Mouse (Mus musculus): ENCODE measurements around the gene Glrp1. TPM values are rescaled to one million over a fixed set of nuclear protein-coding genes. Genes with fewer than 3 reads are reported as not detected.
A peak's percentile ranks its signal among the peaks of the same experiment; 100 is the strongest.

The Glrp1 gene
- not detected in 2 replicates for polyA plus RNA-seq (2014; fragmentation: Nextera tagmentation; extraction: Ambion mirVana)

- Histone ChIP-seq H3K36me3 (ENCODE audit: control insufficient read depth, insufficient read depth, low read length) (no peaks in the 10 kb centered on the region), H3K4me3 (ENCODE audit: low read depth, low read length) (no peak within 1 kb of the TSS), H3K9me3 (ENCODE audit: control insufficient read depth, low read length) (no peaks in the 10 kb centered on the region), H3K27ac (ENCODE audit: low read depth, low read length) (no peak within 1 kb of the TSS), H3K9ac (ENCODE audit: low read length) (no peak within 1 kb of the TSS), H3K4me1 (ENCODE audit: control insufficient read depth, insufficient read depth, low read length) (no peaks in the 10 kb centered on the region; the same call in 1 of the 2 replicates), H3K4me2 (ENCODE audit: low read depth) (no peak within 1 kb of the TSS), H3K27me3 (ENCODE audit: control insufficient read depth, insufficient read depth, low read length) (no peaks in the 10 kb centered on the region)
- no peak for ATAC-seq (ENCODE audit: insufficient read depth, low FRiP score, low TSS enrichment)
- DNase-seq (ENCODE audit: low spot score) = no peak
- WGBS = 80% methylated on average over 8 of the region's 8 CpGs
These were observed at the start of gene Glrp1 for GRCm38 (mm10) chr1:88509789-88510188. Gene Glrp1, minus strand, starts transcription at chr1:88510066.

DNA sequence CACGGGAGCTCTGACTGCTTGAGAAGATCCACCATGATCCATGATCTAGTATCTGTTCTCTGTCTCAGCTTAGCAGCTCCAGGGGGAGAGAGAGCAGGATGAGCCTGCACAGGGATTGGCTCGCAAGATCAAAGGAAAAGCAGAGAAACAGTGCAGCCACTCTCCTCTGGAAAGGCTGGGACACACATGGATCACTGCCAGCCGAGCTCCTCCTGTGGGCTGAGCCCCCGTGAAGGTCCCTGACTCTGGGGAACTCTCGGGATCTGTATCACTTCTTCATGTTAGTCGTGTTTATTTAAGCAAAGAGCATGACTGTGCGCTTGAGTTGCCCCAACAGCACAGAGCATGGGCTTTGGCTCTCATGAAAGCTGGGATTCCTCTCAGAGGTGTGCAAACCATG is 49.4 kb upstream of the Glrp1 start:
- peak; percentile 29 for DNase-seq (ENCODE audit: low spot score)
- H3K4me3 ChIP-seq (ENCODE audit: low read depth, low read length) = no peak overlapping the region
- ATAC-seq (ENCODE audit: insufficient read depth, low FRiP score, low TSS enrichment) = no peak
- H3K9ac ChIP-seq (ENCODE audit: low read length) = no peak overlapping the region
- no peaks in the 10 kb centered on the region for H3K36me3 ChIP-seq (ENCODE audit: control insufficient read depth, insufficient read depth, low read length)
- no peaks in the 10 kb centered on the region for H3K9me3 ChIP-seq (ENCODE audit: control insufficient read depth, low read length)
- no peaks in the 10 kb centered on the region for H3K27me3 ChIP-seq (ENCODE audit: control insufficient read depth, insufficient read depth, low read length)
- no peaks in the 10 kb centered on the region for H3K4me1 ChIP-seq (ENCODE audit: control insufficient read depth, insufficient read depth, low read length)
- no peak overlapping the region for H3K27ac ChIP-seq (ENCODE audit: low read depth, low read length)
- H3K4me2 ChIP-seq (ENCODE audit: low read depth) = no peak overlapping the region
- 16% methylated on average over 7 of the region's 7 CpGs for WGBS

DNA sequence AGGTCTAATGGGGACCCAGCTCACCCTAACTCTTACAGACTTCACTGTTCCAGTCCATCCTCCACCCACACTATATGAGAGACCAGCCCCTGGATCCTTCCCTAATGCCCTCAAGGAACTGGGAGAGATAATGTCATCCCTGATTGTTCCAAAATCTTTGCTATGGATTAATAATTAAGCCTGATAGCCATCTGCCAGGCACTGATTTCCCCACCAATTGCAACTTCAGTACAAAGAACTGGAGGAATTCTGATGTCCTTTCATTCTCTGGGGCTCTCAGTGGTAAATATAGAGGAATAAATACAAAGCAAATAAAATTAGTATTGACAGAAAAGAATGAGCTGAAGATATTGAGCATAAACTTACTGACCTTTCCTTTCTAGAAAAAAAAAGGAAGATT is 48.9 kb upstream of the Glrp1 start:
- DNase-seq (ENCODE audit: low spot score) (no peak), ATAC-seq (ENCODE audit: insufficient read depth, low FRiP score, low TSS enrichment) (no peak)
- no peak overlapping the region for H3K27ac ChIP-seq (ENCODE audit: low read depth, low read length)

DNA sequence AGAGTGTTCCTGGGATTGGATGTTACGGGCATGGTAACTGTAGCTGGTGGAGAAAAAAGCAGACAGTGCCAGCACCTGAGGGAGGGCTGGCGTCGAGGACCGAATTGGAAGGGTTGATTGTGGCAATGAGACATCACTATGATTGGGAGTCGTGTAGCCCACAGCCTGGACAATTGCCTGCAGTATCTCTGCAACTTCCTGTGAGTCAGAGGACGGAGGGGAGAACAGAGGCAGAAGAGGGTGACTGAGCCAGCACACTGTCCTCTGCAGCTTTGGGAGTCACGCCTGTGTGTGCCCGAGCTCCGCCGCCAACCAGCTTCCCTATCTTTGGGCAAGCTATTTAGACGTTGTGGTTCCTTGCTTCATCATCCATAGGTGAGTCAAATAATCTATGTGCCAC is 46.5 kb upstream of the Glrp1 start:
- Histone ChIP-seq H3K9me3 (ENCODE audit: control insufficient read depth, low read length) (no peaks in the 10 kb centered on the region), H3K4me2 (ENCODE audit: low read depth) (no peak overlapping the region), H3K27ac (ENCODE audit: low read depth, low read length) (no peak overlapping the region), H3K9ac (ENCODE audit: low read length) (no peak overlapping the region), H3K4me3 (ENCODE audit: low read depth, low read length) (no peak overlapping the region), H3K27me3 (ENCODE audit: control insufficient read depth, insufficient read depth, low read length) (no peaks in the 10 kb centered on the region), H3K36me3 (ENCODE audit: control insufficient read depth, insufficient read depth, low read length) (no peaks in the 10 kb centered on the region), H3K4me1 (ENCODE audit: control insufficient read depth, insufficient read depth, low read length) (no peaks in the 10 kb centered on the region)
- no peak for ATAC-seq (ENCODE audit: insufficient read depth, low FRiP score, low TSS enrichment)
- DNase-seq (ENCODE audit: low spot score) = peak; percentile 4
- 88% methylated on average over 11 of the region's 11 CpGs for WGBS

More for the DNA sequence above, 48.9 kb upstream of the Glrp1 start:
- Histone ChIP-seq H3K4me1 (ENCODE audit: control insufficient read depth, insufficient read depth, low read length) (no peaks in the 10 kb centered on the region), H3K4me2 (ENCODE audit: low read depth) (no peak overlapping the region), H3K9me3 (ENCODE audit: control insufficient read depth, low read length) (no peaks in the 10 kb centered on the region), H3K36me3 (ENCODE audit: control insufficient read depth, insufficient read depth, low read length) (no peaks in the 10 kb centered on the region), H3K9ac (ENCODE audit: low read length) (no peak overlapping the region), H3K27me3 (ENCODE audit: control insufficient read depth, insufficient read depth, low read length) (no peaks in the 10 kb centered on the region), H3K4me3 (ENCODE audit: low read depth, low read length) (no peak overlapping the region)

DNA sequence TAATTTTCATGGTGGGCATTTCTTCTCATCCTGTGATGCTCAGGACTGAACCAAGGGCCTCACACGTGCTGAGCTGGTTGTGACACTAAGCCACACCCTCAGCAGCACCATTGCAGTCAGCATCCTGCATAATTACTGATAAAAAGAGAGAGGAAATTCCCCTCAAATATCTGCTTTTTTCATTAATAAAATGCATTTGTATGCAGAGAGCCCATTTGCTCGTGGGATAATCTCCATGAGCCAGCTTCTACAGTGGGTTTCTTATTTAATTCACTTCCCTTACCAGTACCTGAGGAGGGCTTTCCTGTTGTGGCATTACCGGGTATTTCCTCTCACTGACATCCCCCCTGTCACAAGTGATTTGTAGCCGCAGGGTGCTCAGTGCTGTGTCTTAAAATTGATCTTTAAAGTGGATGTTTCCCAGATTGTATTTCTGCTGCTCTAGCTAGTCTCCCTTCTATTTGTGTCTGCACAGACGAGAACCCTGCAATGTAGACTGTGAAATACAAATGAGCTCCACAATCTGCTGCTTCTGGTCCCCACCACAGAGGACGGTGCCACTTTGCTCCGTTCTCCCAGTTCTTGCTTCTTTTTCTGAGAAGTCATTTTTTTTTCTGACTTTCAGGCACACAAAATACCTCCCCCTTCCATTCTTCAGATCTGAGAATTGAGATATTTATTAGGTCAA is 43.8 kb upstream of the Glrp1 start:
- Histone ChIP-seq H3K4me1 (ENCODE audit: control insufficient read depth, insufficient read depth, low read length) (no peaks in the 10 kb centered on the region), H3K27ac (ENCODE audit: low read depth, low read length) (no peak overlapping the region), H3K4me3 (ENCODE audit: low read depth, low read length) (no peak overlapping the region), H3K9me3 (ENCODE audit: control insufficient read depth, low read length) (no peaks in the 10 kb centered on the region), H3K4me2 (ENCODE audit: low read depth) (no peak overlapping the region), H3K9ac (ENCODE audit: low read length) (no peak overlapping the region), H3K27me3 (ENCODE audit: control insufficient read depth, insufficient read depth, low read length) (no peaks in the 10 kb centered on the region), H3K36me3 (ENCODE audit: control insufficient read depth, insufficient read depth, low read length) (no peaks in the 10 kb centered on the region)
- ATAC-seq (ENCODE audit: insufficient read depth, low FRiP score, low TSS enrichment) = no peak
- DNase-seq (ENCODE audit: low spot score) = no peak
- WGBS = 56% methylated on average over 7 of the region's 7 CpGs

- ATAC-seq (ENCODE audit: insufficient read depth, low FRiP score, low TSS enrichment) = no peak
- Histone ChIP-seq H3K27me3 (ENCODE audit: control insufficient read depth, insufficient read depth, low read length) (no peaks in the 10 kb centered on the region), H3K9me3 (ENCODE audit: control insufficient read depth, low read length) (no peaks in the 10 kb centered on the region), H3K4me2 (ENCODE audit: low read depth) (no peak overlapping the region), H3K27ac (ENCODE audit: low read depth, low read length) (no peak overlapping the region), H3K4me3 (ENCODE audit: low read depth, low read length) (no peak overlapping the region), H3K9ac (ENCODE audit: low read length) (no peak overlapping the region), H3K4me1 (ENCODE audit: control insufficient read depth, insufficient read depth, low read length) (no peaks in the 10 kb centered on the region), H3K36me3 (ENCODE audit: control insufficient read depth, insufficient read depth, low read length) (no peaks in the 10 kb centered on the region)
- WGBS = 93% methylated on average over 1 of the region's 1 CpGs
- DNase-seq (ENCODE audit: low spot score) = no peak
These were observed 39.4 kb upstream of the Glrp1 start for GRCm38 (mm10) chr1:88549263-88549662.

- Histone ChIP-seq H3K4me1 (ENCODE audit: control insufficient read depth, insufficient read depth, low read length) (no peaks in the 10 kb centered on the region), H3K27ac (ENCODE audit: low read depth, low read length) (no peak overlapping the region), H3K4me2 (ENCODE audit: low read depth) (no peak overlapping the region), H3K36me3 (ENCODE audit: control insufficient read depth, insufficient read depth, low read length) (no peaks in the 10 kb centered on the region), H3K9me3 (ENCODE audit: control insufficient read depth, low read length) (no peaks in the 10 kb centered on the region), H3K4me3 (ENCODE audit: low read depth, low read length) (no peak overlapping the region), H3K9ac (ENCODE audit: low read length) (no peak overlapping the region), H3K27me3 (ENCODE audit: control insufficient read depth, insufficient read depth, low read length) (no peaks in the 10 kb centered on the region)
- DNase-seq (ENCODE audit: low spot score) (no peak), ATAC-seq (ENCODE audit: insufficient read depth, low FRiP score, low TSS enrichment) (no peak)
- WGBS = 82% methylated on average over 7 of the region's 7 CpGs
These were observed 37.3 kb upstream of the Glrp1 start for GRCm38 (mm10) chr1:88547172-88547571.

DNA sequence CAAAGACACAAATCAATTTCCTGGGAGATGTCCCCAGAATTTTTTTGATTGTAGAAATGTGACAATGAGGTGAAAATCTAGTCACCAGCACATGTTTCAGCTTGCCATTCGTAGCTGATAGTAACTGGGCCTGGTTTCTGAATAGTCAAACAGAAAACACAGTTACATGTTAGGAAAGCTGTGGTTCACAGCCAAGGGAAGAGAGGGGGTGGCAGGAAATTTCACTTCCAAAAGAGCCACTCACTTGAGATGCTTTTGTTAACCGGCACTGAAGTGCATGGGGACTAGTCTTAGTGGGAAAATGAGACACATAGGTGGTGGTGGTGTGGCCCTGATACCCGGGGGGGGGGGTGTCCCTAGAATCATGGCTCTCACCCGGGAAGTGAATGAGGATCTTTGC is 33.7 kb upstream of the Glrp1 start:
- Histone ChIP-seq H3K4me3 (ENCODE audit: low read depth, low read length) (no peak overlapping the region), H3K27me3 (ENCODE audit: control insufficient read depth, insufficient read depth, low read length) (no peaks in the 10 kb centered on the region), H3K4me2 (ENCODE audit: low read depth) (no peak overlapping the region), H3K9ac (ENCODE audit: low read length) (no peak overlapping the region), H3K4me1 (ENCODE audit: control insufficient read depth, insufficient read depth, low read length) (no peaks in the 10 kb centered on the region), H3K36me3 (ENCODE audit: control insufficient read depth, insufficient read depth, low read length) (no peaks in the 10 kb centered on the region), H3K27ac (ENCODE audit: low read depth, low read length) (no peak overlapping the region), H3K9me3 (ENCODE audit: control insufficient read depth, low read length) (no peaks in the 10 kb centered on the region)
- ATAC-seq (ENCODE audit: insufficient read depth, low FRiP score, low TSS enrichment) (no peak), DNase-seq (ENCODE audit: low spot score) (no peak)
- WGBS = 65% methylated on average over 4 of the region's 4 CpGs

DNA sequence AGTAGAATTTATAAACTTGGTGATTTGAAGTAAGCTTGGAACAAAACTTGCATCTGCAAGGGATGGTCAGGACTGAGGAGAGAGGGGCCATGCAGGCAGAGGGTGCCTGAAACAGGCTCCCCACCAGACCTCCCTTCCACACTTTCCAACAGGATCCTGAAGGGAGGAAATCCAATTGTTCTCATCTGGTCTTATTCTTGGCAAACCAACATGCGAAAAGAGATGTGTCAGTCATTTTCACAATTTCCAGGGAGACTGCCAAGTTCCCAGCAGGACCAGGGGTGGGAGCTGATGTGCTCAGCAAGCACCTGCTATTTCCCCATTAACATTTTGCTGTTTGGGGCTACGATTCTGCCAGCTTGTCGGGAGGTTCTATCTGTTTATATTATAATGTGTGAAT is 30.0 kb upstream of the Glrp1 start:
- no peak for DNase-seq (ENCODE audit: low spot score)
- Histone ChIP-seq H3K4me1 (ENCODE audit: control insufficient read depth, insufficient read depth, low read length) (no peaks in the 10 kb centered on the region), H3K27me3 (ENCODE audit: control insufficient read depth, insufficient read depth, low read length) (no peaks in the 10 kb centered on the region), H3K9me3 (ENCODE audit: control insufficient read depth, low read length) (no peaks in the 10 kb centered on the region), H3K4me3 (ENCODE audit: low read depth, low read length) (no peak overlapping the region), H3K36me3 (ENCODE audit: control insufficient read depth, insufficient read depth, low read length) (no peaks in the 10 kb centered on the region), H3K9ac (ENCODE audit: low read length) (no peak overlapping the region), H3K27ac (ENCODE audit: low read depth, low read length) (no peak overlapping the region), H3K4me2 (ENCODE audit: low read depth) (no peak overlapping the region)
- no peak for ATAC-seq (ENCODE audit: insufficient read depth, low FRiP score, low TSS enrichment)
- WGBS = 82% methylated on average over 3 of the region's 3 CpGs
